Comparison of ENCODE assay signal across 11 mouse cellular contexts in genomic region chr11:109359043-109359752, GRCm38 (mm10). TPM values are rescaled to one million over a fixed set of nuclear protein-coding genes. Genes with fewer than 3 reads are reported as not detected.
DNase-seq lines count a peak whose midpoint lies in the region; ATAC-seq and TF ChIP-seq lines count a peak whose summit lies in the region.
"Had no signal": no experiment of that assay in that cellular context is flagged by ENCODE, and none has a peak within 500 bp of the region (broad histone marks: within the 10 kb centered on the region; RNA-seq: fewer than 3 reads in every experiment).

No protein-coding gene starts in this region.

- intact Hi-C loops in heart, postnatal 36 days (cut with DNase I), result no loop called here
- intact Hi-C loops in gastrocnemius, postnatal 14 days (cut with DNase I; ENCODE audit: low total_unique reads), result no loop called here

- H3K27ac ChIP-seq in lung, postnatal 0 days (ENCODE audit: low read length), result peak overlapping the region; percentile 73
- H3K27ac ChIP-seq in forebrain, embryonic 14.5 days (ENCODE audit: low read depth, low read length), result peak overlapping the region; percentile 1; the same call in 1 of the 2 replicates
- H3K27ac ChIP-seq in stomach, embryonic 16.5 days (ENCODE audit: low read length), result peak overlapping the region; percentile 88

- H3K9me3 ChIP-seq in lung, postnatal 0 days (ENCODE audit: low read length), result no peaks in the 10 kb centered on the region
- H3K9me3 ChIP-seq in forebrain, embryonic 14.5 days (replicated peaks; ENCODE audit: control insufficient read depth, low read length), result no peaks in the 10 kb centered on the region
- no peaks in the 10 kb centered on the region for H3K9me3 ChIP-seq in stomach, embryonic 16.5 days (replicated peaks; ENCODE audit: control insufficient read depth, low read length)

- H3K27me3 ChIP-seq in lung, postnatal 0 days (replicated peaks; ENCODE audit: insufficient read depth, low read length), result no peaks in the 10 kb centered on the region
- H3K27me3 ChIP-seq in forebrain, embryonic 14.5 days (replicated peaks; ENCODE audit: control insufficient read depth, insufficient read depth, low read length), result no peaks in the 10 kb centered on the region; the same call in 1 of the 2 replicates
- H3K27me3 ChIP-seq in stomach, embryonic 16.5 days (ENCODE audit: control insufficient read depth, insufficient read depth, low read length), result no peaks in the 10 kb centered on the region

- no peak overlapping the region for H3K9ac ChIP-seq in lung, postnatal 0 days (replicated peaks; ENCODE audit: low read depth)
- H3K9ac ChIP-seq in forebrain, embryonic 14.5 days (ENCODE audit: low read length), result no peak overlapping the region
- no peak overlapping the region for H3K9ac ChIP-seq in stomach, embryonic 16.5 days (ENCODE audit: low read length)

- peaks cover 16% of the 10 kb centered on the region; the same call in 1 of the 2 replicates for H3K4me1 ChIP-seq in lung, postnatal 0 days (ENCODE audit: insufficient read depth, low read depth, low read length)
- H3K4me1 ChIP-seq in forebrain, embryonic 14.5 days (ENCODE audit: control insufficient read depth, insufficient read depth, low read length), result peaks cover 30% of the 10 kb centered on the region
- H3K4me1 ChIP-seq in stomach, embryonic 16.5 days (ENCODE audit: control insufficient read depth, insufficient read depth, low read length), result peaks cover 32% of the 10 kb centered on the region

- no peak overlapping the region for H3K4me3 ChIP-seq in lung, postnatal 0 days (ENCODE audit: low read depth, low read length)
- H3K4me3 ChIP-seq in forebrain, embryonic 14.5 days (ENCODE audit: low read depth, low read length), result no peak overlapping the region
- no peak overlapping the region for H3K4me3 ChIP-seq in stomach, embryonic 16.5 days (replicated peaks; ENCODE audit: low read length)
- H3K4me3 ChIP-seq: myocyte had no signal

- no peak for ATAC-seq in lung, postnatal 0 days
- ATAC-seq in forebrain, embryonic 14.5 days, result no peak
- ATAC-seq in stomach, embryonic 16.5 days (ENCODE audit: insufficient read depth, low FRiP score), result no peak

- DNase-seq in heart, adult 11 months, result peak; percentile 87
- no peak for DNase-seq in heart, postnatal 36 days
- peak; percentile 57 for DNase-seq in lung, postnatal 0 days (ENCODE audit: low spot score)
- no peak for DNase-seq in lung, adult 18-20 months
- peak; percentile 70 for DNase-seq in forebrain, embryonic 14.5 days (ENCODE audit: low spot score)
- DNase-seq in gastrocnemius, postnatal 14 days, result no peak
- no peak for DNase-seq in spleen, postnatal 36 days (ENCODE audit: low spot score in 2 of 2)

- no peak for TF ChIP-seq CTCF in lung, postnatal 0 days (IDR thresholded peaks at IDR 0.05)

- H3K36me3 ChIP-seq in lung, postnatal 0 days (ENCODE audit: insufficient read depth, low read length), result no peaks in the 10 kb centered on the region
- no peaks in the 10 kb centered on the region for H3K36me3 ChIP-seq in forebrain, embryonic 14.5 days (ENCODE audit: control insufficient read depth, insufficient read depth, low read length)
- H3K36me3 ChIP-seq in stomach, embryonic 16.5 days (ENCODE audit: control insufficient read depth, insufficient read depth, low read length), result no peaks in the 10 kb centered on the region

- no peak; the same call in 1 of the 2 replicates for TF ChIP-seq EP300 in lung, postnatal 0 days (IDR thresholded peaks at IDR 0.05)

- no peak overlapping the region for H3K4me2 ChIP-seq in lung, postnatal 0 days (replicated peaks; ENCODE audit: low read depth, low read length)
- H3K4me2 ChIP-seq in forebrain, embryonic 14.5 days (ENCODE audit: low read length), result no peak overlapping the region
- H3K4me2 ChIP-seq in stomach, embryonic 16.5 days (ENCODE audit: low read depth, low read length), result no peak overlapping the region

- WGBS in lung, postnatal 0 days, result 38% methylated on average over 13 of the region's 13 CpGs
- 12% methylated on average over 13 of the region's 13 CpGs for WGBS in forebrain, embryonic 14.5 days
- WGBS in stomach, embryonic 16.5 days, result 37% methylated on average over 13 of the region's 13 CpGs

RNA-seq across cellular contexts. Expression of gene Gna13, which starts 3.4 kb away (rescaled TPM):
- total RNA-seq in heart, postnatal 36 days (2021), result 10 to 100 TPM; 33.7 to 34.2 TPM
- 57.7 and 69.7 TPM in 2 replicates for polyA plus RNA-seq in lung, postnatal 0 days (2015; fragmentation: Nextera tagmentation; extraction: Ambion mirVana)
- polyA plus RNA-seq in forebrain, embryonic 14.5 days (2014; fragmentation: Nextera tagmentation; extraction: Ambion mirVana), result 13.7 and 16.3 TPM in 2 replicates
- 28.8 and 32.8 TPM in 2 replicates for polyA plus RNA-seq in stomach, embryonic 16.5 days (2015; fragmentation: Nextera tagmentation; extraction: Ambion mirVana)
- total RNA-seq in gastrocnemius, postnatal 14 days (2021), result 10 to 100 TPM; 27.1 to 29.7 TPM

RNA-seq across cellular contexts. Expression of gene 9930022D16Rik, which starts 54.5 kb away (rescaled TPM):
- not detected for total RNA-seq in heart, postnatal 36 days (2021)
- 0.07 TPM in 1 of 2 replicates, not detected in the other for polyA plus RNA-seq in lung, postnatal 0 days (2015; fragmentation: Nextera tagmentation; extraction: Ambion mirVana)
- polyA plus RNA-seq in forebrain, embryonic 14.5 days (2014; fragmentation: Nextera tagmentation; extraction: Ambion mirVana), result not detected in 2 replicates
- not detected in 2 replicates for polyA plus RNA-seq in stomach, embryonic 16.5 days (2015; fragmentation: Nextera tagmentation; extraction: Ambion mirVana)
- not detected for total RNA-seq in gastrocnemius, postnatal 14 days (2021)
- total RNA-seq: left cerebral cortex, postnatal 14 days had no signal
- polyA plus RNA-seq: intestine, embryonic 14.5 days; myocyte had no signal

Comparison
In these comparisons a context has a peak if more than half of its experiments do, and no peak if none do; other contexts are left out.
1. DNase-seq: peak in heart, adult 11 months (single experiment), lung, postnatal 0 days (single experiment) and forebrain, embryonic 14.5 days (single experiment); none in heart, postnatal 36 days (0 of 2), lung, adult 18-20 months (0 of 2), gastrocnemius, postnatal 14 days (single experiment) and spleen, postnatal 36 days (0 of 2).
2. H3K27ac ChIP-seq: peak in every context shown above with its lines; median percentile 88 in stomach, embryonic 16.5 days; 73 in lung, postnatal 0 days; 1 in forebrain, embryonic 14.5 days.